Mouse (Mus musculus) ES-E14 (cell line): ENCODE measurements around the gene Ldb2. TPM values are rescaled to one million over a fixed set of nuclear protein-coding genes. Genes with fewer than 3 reads are reported as not detected.

ENCODE experiments used
- DNase-seq: peaks from one replicate; pipeline ENCODE4 v3.0.0-alpha.2; 2013; ENCODE audit warnings: low read depth, low spot score
- H3K27ac ChIP-seq: 2 replicates; pipeline ENCODE4 v1.5.1; 2012; ENCODE audit warnings: low read depth, mild to moderate bottlenecking, low read length, moderate library complexity, mixed read lengths; ENCODE audit not compliant: poor library complexity, insufficient read depth, severe bottlenecking
- H3K36me3 ChIP-seq: 2 replicates; pipeline ENCODE4 v1.6.1; 2012; ENCODE audit warnings: mild to moderate bottlenecking, low read length, moderate library complexity, mixed read lengths; ENCODE audit not compliant: control insufficient read depth, poor library complexity, insufficient read depth, severe bottlenecking
- H3K4me1 ChIP-seq, 2 experiments: fragments of 150-350 bp in 1 of 2; sonication (generic) in 1 of 2; 2 replicates each; pipeline ENCODE4 v1.6.1; 2012; ENCODE audit warnings: low read length in 2 of 2, mild to moderate bottlenecking in 1 of 2, mixed read lengths in 1 of 2; ENCODE audit not compliant: control insufficient read depth in 2 of 2, insufficient read depth in 2 of 2, poor library complexity in 1 of 2
- H3K4me3 ChIP-seq, 2 experiments: fragments of 150-350 bp in 1 of 2; sonication (generic) in 1 of 2; 2 replicates each; pipeline ENCODE4 v1.5.1; 2012; ENCODE audit warnings: low read length in 2 of 2, low read depth in 1 of 2, mild to moderate bottlenecking in 1 of 2, mixed read lengths in 1 of 2; ENCODE audit not compliant: insufficient read depth in 1 of 2, poor library complexity in 1 of 2, severe bottlenecking in 1 of 2
- H3K9ac ChIP-seq: 2 replicates; pipeline ENCODE4 v1.6.1; 2012; ENCODE audit warnings: low read depth, mild to moderate bottlenecking, low read length, mixed read lengths; ENCODE audit not compliant: poor library complexity, insufficient read depth, severe bottlenecking
- H3K9me3 ChIP-seq: fragments of 150-350 bp; sonication (generic); 2 replicates; pipeline ENCODE4 v1.6.1; 2012; ENCODE audit warnings: low read depth, mild to moderate bottlenecking, low read length; ENCODE audit not compliant: control insufficient read depth, insufficient read depth
- CHD2 ChIP-seq: IDR thresholded peaks from 2 replicates; pipeline ENCODE4 v1.6.1; 2014; ENCODE audit warnings: mild to moderate bottlenecking, low read depth, low read length, inconsistent platforms
- HCFC1 ChIP-seq: IDR thresholded peaks from 2 replicates; pipeline ENCODE4 v1.6.1; 2012; ENCODE audit warnings: low read length, inconsistent platforms, borderline replicate concordance; ENCODE audit not compliant: insufficient read depth
- MAFK ChIP-seq: IDR thresholded peaks from 2 replicates; pipeline ENCODE4 v1.6.1; 2014; ENCODE audit warnings: mild to moderate bottlenecking, low read depth, low read length, inconsistent platforms; ENCODE audit not compliant: insufficient read depth
- ZC3H11A ChIP-seq: IDR thresholded peaks from 2 replicates; pipeline ENCODE4 v1.6.1; 2012; ENCODE audit warnings: low read depth, mild to moderate bottlenecking, inconsistent platforms, low read length, borderline replicate concordance
- ZNF384 ChIP-seq: IDR thresholded peaks from 2 replicates; pipeline ENCODE4 v1.6.1; 2012; ENCODE audit warnings: low read depth, low read length, inconsistent platforms
- in situ Hi-C, 2 experiments: fragments of 600-800 bp; cut with MboI; formaldehyde crosslinking; loops; one replicate each; pipeline ENCODE4 v1.15.1; 2025; ENCODE audit warnings: low sequenced_read_pairs in 2 of 2, inconsistent platforms in 1 of 2; ENCODE audit not compliant: unreplicated experiment in 2 of 2
- total RNA-seq: library from RNA; depleted of rRNA; stranded (reverse); fragments of 300-350 nt; gene quantifications from 2 replicates; pipeline ENCODE4 v1.2.3, GENCODE M21; 2012

Ldb2 gene
- total RNA-seq, 1 experiment: 0.40 TPM

- Histone ChIP-seq H3K4me3 (no peak overlapping the region), H3K9ac (no peak overlapping the region), H3K36me3 (no peaks in the 10 kb centered on the region), H3K27ac (no peak overlapping the region), H3K9me3 (no peaks in the 10 kb centered on the region), H3K4me1 (peaks cover 0 to 7% of the 10 kb centered on the region in 2 experiments; a peak in 1 of 4 replicates)
- in situ Hi-C loops: no loop called here
- TF ChIP-seq ZNF384 (no peak), MAFK (no peak), CHD2 (no peak), HCFC1 (no peak), ZC3H11A (no peak)
- no peak for DNase-seq
These were observed 90.2 kb downstream of the Ldb2 start for GRCm38 (mm10) chr5:44709276-44709675.

GRCm38 (mm10) chr5:44707946-44708345 is 91.5 kb downstream of the Ldb2 start:
- Histone ChIP-seq H3K4me1 (peaks cover 0 to 7% of the 10 kb centered on the region in 2 experiments; a peak in 1 of 4 replicates), H3K9ac (no peak overlapping the region), H3K36me3 (no peaks in the 10 kb centered on the region), H3K9me3 (no peaks in the 10 kb centered on the region), H3K4me3 (no peak overlapping the region), H3K27ac (no peak overlapping the region)
- TF ChIP-seq CHD2: no peak
- DNase-seq: no peak
- in situ Hi-C loops: no loop called here

GRCm38 (mm10) chr5:44706997-44707698 is 92.3 kb downstream of the Ldb2 start:
- no peaks in the 10 kb centered on the region for H3K36me3 ChIP-seq
- no peak for DNase-seq
- TF ChIP-seq CHD2 (no peak), MAFK (no peak), ZNF384 (no peak), HCFC1 (no peak), ZC3H11A (no peak)
- peaks cover 0 to 7% of the 10 kb centered on the region in 2 experiments; a peak in 1 of 4 replicates for H3K4me1 ChIP-seq
- no peak overlapping the region for H3K9ac ChIP-seq
- in situ Hi-C loops: no loop called here
- no peak overlapping the region for H3K4me3 ChIP-seq
- H3K27ac ChIP-seq: no peak overlapping the region
- no peaks in the 10 kb centered on the region for H3K9me3 ChIP-seq

GRCm38 (mm10) chr5:44697993-44698392 is 101.5 kb downstream of the Ldb2 start:
- H3K4me1 ChIP-seq: no peaks in the 10 kb centered on the region
- no peaks in the 10 kb centered on the region for H3K36me3 ChIP-seq
- TF ChIP-seq CHD2 (no peak), ZNF384 (no peak), HCFC1 (no peak)
- H3K9me3 ChIP-seq: no peaks in the 10 kb centered on the region
- no peak for DNase-seq
- in situ Hi-C loops: no loop called here
- H3K4me3 ChIP-seq: no peak overlapping the region
- no peak overlapping the region for H3K27ac ChIP-seq
- no peak overlapping the region for H3K9ac ChIP-seq

- in situ Hi-C loops: no loop called here
These were observed 102.9 kb downstream of the Ldb2 start for GRCm38 (mm10) chr5:44696548-44696947.

More at GRCm38 (mm10) chr5:44696548-44696947, 102.9 kb downstream of the Ldb2 start:
- Histone ChIP-seq H3K4me1 (no peaks in the 10 kb centered on the region), H3K27ac (no peak overlapping the region), H3K36me3 (no peaks in the 10 kb centered on the region), H3K9ac (no peak overlapping the region), H3K4me3 (no peak overlapping the region), H3K9me3 (no peaks in the 10 kb centered on the region)
- no peak for DNase-seq
- TF ChIP-seq ZC3H11A (no peak), CHD2 (no peak), MAFK (no peak), HCFC1 (no peak), ZNF384 (no peak)
